Mouse (Mus musculus) macrophage (primary cell): ENCODE results near the gene Cela3b. TPM values are rescaled to one million over a fixed set of nuclear protein-coding genes. Genes with fewer than 3 reads are reported as not detected.
"Not testable (repeated sequence)": the region's sequence is repeated elsewhere in the genome, so short reads cannot be mapped to it uniquely, and the experiment has no call there.

Experiments
- H3K27ac ChIP-seq: fragments of 350-480 bp; formaldehyde crosslinking; 2 replicates; pipeline ENCODE4 v1.9.0; 2021
- H3K36me3 ChIP-seq: fragments of 350-480 bp; formaldehyde crosslinking; 2 replicates; pipeline ENCODE4 v1.9.0; 2021; ENCODE audit errors: inconsistent target
- H3K4me3 ChIP-seq: fragments of 350-480 bp; formaldehyde crosslinking; 2 replicates; pipeline ENCODE4 v1.9.0; 2021; ENCODE audit errors: inconsistent target
- H3K79me2 ChIP-seq: fragments of 350-480 bp; formaldehyde crosslinking; 2 replicates; pipeline ENCODE4 v1.9.0; 2021; ENCODE audit errors: inconsistent target
- WGBS: methylation state at CpG from one replicate; pipeline ENCODE4 v1.1.7; 2026; ENCODE audit warnings: inconsistent platforms; ENCODE audit not compliant: missing documents; 5-methylcytosine and 5-hydroxymethylcytosine counted together
- polyA plus RNA-seq: library from polyadenylated mRNA; stranded (reverse); fragments of 250-400 nt; gene quantifications from 3 replicates; pipeline ENCODE4 v1.2.4, GENCODE M21; 2018; ENCODE audit warnings: inconsistent platforms

Cela3b gene
- polyA plus RNA-seq, 1 experiment from 2014 or later: not detected

DNA sequence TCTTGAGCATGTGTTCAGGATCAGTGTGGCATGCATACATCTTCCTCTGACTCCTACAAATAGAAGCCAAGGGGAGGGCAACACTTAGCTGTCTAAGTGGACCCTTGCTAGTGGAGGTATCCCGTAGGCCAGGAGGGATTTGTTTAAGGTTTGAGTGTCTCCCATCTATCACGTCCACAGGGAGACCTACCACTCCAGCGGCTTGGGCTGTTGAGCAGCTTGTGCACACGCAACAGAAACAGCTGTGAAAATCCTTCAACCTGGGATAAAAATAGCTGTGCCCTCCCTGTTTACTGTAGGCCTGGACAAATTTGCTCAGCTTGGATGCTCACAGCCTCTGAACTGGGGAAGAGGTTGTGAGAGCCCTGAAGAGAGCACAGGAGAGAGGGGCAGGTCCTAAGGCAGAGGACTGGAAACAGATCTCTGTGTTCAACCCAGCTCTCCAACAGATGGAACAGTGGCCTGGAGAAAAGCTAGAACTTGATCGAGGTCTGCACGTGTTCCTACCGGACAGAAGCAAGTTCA is 18.1 kb downstream of the Cela3b start:
- not testable (repeated sequence) for H3K27ac ChIP-seq, H3K79me2 ChIP-seq, H3K4me3 ChIP-seq, H3K36me3 ChIP-seq
- 93% methylated on average over 6 of the region's 7 CpGs for WGBS

DNA sequence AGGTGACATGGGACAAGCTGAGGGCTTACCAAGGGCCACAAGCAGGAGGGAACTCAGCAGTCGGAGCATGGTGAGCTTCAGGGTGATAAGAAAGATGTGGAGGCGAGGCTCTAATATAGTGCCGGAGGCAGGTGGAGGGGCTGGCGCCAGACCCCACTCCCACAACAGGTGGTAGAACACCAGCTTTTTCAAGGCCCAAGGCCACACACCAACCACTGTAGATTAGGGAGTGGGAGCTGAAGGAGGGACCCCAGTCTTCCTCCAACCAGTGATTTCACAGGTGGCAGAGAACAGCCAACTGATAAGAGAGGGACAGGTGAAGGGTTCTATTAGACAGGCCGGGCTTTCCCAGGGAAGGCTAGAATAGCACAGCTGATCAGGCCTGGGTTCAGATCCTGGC is 20.6 kb downstream of the Cela3b start, which contains the start of gene Cela3a:
Gene Cela3a (minus strand): TSS at position 101 of the 400 bp plus-strand sequence.
- H3K79me2 ChIP-seq: no peaks in the 10 kb centered on the region

DNA sequence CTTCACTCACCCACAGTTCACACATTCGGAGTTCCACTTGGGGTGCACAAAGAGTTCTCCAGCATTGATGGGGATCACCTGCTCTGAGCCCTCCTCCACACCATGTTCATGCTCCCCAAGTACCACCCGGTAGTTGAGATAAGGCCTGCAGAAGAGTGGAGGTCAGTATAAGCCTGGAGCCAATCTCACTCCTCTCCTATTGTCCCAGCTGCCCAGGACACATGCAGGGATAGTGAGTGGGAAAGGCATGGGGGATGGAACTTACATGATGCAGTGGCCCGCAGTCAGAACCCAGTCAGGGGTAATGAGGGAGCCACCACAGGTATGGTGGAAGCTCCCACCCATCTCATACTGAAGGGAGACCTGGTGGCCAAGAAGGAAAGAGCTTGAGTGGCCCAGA is 24.8 kb downstream of the Cela3b start:
- Histone ChIP-seq H3K36me3 (no peaks in the 10 kb centered on the region), H3K27ac (no peak overlapping the region), H3K4me3 (no peak overlapping the region), H3K79me2 (no peaks in the 10 kb centered on the region)
- WGBS: 91% methylated on average over 3 of the region's 3 CpGs

More for the DNA sequence above, 20.6 kb downstream of the Cela3b start, which contains the start of gene Cela3a:
- WGBS: 92% methylated on average over 3 of the region's 5 CpGs
- Histone ChIP-seq H3K36me3 (no peaks in the 10 kb centered on the region), H3K4me3 (no peak within 1 kb of the TSS), H3K27ac (no peak within 1 kb of the TSS)

DNA sequence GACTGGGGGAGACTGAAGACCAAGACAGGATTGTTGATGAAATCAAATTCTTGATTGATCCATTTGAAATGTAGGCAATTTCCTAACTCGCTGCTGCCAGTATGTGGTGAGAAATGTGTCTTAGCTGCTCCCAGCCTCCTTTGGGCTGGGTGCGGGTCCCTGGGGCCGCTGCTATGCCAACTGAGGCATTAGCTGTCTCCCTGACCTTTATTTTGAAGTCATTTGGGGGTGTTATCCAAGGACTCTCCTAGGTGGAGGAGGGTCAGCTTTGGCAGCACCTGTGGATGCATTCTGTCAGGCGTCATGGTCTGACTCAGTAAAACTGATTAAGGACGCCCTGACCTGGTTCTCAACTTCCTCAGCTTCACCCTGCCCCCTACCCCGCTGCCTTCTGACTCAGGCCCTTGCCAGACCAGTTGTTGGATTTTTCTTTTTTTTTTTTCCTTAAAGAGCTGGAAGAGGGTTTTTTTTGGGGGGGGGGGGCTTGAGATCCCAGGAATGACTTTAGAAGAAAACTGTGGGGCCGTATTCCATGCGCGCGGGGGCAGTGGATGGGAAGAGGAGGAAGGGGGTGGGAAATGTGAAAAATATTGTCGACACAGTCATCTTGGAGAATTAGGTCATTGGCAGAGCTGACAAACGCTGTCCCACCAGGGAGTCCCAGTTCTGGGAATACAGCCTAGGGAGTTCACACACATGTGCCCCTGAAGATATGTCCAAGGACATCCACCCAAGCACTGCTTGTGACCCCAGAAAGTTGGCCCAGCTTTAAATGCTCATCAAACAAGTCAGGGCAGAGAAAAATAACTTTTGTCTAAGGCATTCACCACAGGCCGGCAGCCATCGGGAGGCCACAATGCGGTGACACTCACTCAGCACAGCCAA is 33.5 kb downstream of the Cela3b start:
- 82% methylated on average over 15 of the region's 15 CpGs for WGBS

DNA sequence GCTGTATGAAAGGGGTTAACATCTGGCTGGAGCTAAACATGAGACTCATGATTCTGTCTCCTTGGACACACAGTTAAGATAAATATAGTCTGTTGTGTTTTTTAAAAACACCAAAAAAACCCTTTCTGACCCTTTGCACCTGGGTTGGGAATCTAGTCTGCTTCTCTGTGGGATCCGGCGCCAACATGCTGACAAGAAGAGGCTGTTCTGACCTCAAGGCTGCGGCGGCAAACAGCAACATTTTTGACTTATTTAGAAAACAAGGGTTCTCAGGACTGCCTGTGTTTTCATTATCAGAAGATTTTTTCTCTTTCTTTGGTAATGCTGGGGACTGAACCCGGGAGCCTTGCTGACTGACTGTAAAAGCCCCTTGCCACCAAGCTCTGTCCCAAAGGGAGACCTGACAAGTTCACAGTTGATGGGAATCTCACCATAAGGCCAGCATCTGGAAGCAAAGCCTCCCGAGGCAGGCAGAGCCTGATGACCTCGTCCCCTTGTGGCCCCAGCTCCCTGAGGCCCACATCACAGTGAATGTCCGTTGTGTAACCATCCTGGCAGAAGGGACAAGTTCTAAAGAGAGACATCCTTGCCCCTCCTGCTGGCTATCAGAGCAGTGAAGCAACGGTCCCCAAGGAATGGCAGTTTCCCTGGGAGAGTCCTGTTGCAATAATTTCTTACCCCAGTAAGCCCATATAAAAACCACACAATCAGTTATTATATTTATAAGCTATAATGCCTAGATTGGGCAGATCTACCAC is 36.8 kb downstream of the Cela3b start:
- WGBS: 83% methylated on average over 9 of the region's 9 CpGs
- Histone ChIP-seq H3K36me3 (no peaks in the 10 kb centered on the region), H3K4me3 (no peak overlapping the region), H3K79me2 (peaks cover 10% of the 10 kb centered on the region; the same call in 1 of the 2 replicates), H3K27ac (no peak overlapping the region)

More for the DNA sequence above, 33.5 kb downstream of the Cela3b start:
- H3K36me3 ChIP-seq: no peaks in the 10 kb centered on the region
- no peak overlapping the region for H3K27ac ChIP-seq
- H3K79me2 ChIP-seq: no peaks in the 10 kb centered on the region
- H3K4me3 ChIP-seq: no peak overlapping the region

DNA sequence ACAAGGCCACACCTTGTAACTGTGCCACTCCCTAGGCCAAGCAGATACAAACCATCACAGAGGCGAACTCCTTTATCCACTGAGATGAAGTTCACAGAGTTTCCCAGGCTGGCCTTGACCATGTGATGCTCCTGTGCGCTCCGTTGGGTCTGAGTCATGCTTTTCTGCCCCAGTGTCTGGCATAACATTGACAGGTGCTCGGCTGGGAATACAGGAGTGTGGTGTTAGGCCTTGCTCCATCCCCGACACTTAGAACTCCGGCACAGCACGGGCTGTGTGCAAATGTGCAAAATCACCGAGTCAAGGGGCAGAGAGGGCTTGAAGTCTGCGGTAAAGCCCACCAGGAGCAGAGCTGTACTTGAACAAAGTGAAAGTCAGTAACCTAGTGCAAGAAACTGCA is 37.5 kb downstream of the Cela3b start:
- 88% methylated on average over 6 of the region's 9 CpGs for WGBS
- Histone ChIP-seq H3K36me3 (no peaks in the 10 kb centered on the region), H3K4me3 (no peak overlapping the region), H3K27ac (no peak overlapping the region), H3K79me2 (peaks cover 11% of the 10 kb centered on the region; the same call in 1 of the 2 replicates)

DNA sequence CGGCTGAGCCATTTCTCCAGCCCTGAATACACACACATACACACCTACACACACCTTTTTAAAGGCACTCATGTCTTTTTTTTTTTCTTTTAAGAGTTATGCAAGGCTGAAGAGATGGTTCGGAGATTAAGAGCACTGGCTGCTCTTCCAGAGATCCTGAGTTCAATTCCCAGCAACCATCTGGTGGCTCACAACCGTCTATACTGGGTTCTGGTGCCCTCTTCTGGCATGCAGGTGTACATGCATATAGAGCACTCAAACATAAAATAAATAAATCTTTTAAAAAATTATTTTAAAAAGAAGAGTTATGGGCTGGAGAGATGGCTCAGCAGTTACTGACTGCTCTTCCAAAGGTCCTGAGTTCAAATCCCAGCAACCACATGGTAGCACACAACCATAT is 39.1 kb downstream of the Cela3b start:
- 87% methylated on average over 3 of the region's 3 CpGs for WGBS
- H3K4me3 ChIP-seq: no peak overlapping the region
- H3K27ac ChIP-seq: no peak overlapping the region
- H3K36me3 ChIP-seq: no peaks in the 10 kb centered on the region
- H3K79me2 ChIP-seq: peaks cover 23% of the 10 kb centered on the region

DNA sequence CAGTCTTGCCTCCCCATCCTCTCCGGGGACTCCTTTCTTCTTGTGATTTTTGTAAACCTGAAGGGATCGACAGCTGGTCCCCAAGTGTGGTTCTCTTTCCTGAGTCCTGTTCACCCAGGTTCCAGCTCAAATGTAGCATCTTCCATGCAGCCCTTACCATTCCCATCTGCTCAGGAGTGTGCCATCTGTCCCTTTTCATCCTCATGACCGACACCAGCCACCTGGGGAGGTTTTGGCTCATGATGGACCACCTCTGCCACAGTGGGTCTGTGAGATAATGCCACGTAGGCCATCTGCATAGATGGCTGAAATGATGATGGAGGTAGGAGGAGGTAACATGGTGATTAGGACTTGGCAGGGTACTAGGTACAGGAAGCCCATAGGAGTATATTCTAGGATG is 40.1 kb downstream of the Cela3b start:
- no peak overlapping the region for H3K4me3 ChIP-seq
- no peak overlapping the region for H3K27ac ChIP-seq
- H3K36me3 ChIP-seq: no peaks in the 10 kb centered on the region
- WGBS: 95% methylated on average over 4 of the region's 4 CpGs
- H3K79me2 ChIP-seq: peaks cover 23% of the 10 kb centered on the region

DNA sequence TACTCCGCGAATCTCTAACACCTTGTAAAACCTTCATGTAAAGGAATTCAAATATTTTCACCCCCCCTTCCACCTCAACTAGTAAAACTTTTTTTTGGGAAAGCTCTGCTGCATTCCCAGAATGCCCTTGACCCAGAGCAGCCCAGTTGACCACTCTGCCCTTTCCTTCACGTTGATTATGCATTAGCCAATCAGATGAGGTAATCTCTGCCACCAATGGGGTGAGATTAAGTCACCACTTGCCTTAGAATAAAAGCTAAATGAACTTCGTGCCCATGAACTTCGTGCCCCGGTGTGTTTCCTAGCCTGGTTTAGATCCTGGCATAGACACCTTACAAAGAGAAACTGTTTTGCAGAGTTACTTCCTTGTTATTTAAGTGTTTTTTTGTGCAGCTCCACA is 41.4 kb downstream of the Cela3b start:
- H3K79me2 ChIP-seq: peaks cover 23% of the 10 kb centered on the region
- H3K36me3 ChIP-seq: no peaks in the 10 kb centered on the region
- WGBS: 9% methylated on average over 5 of the region's 6 CpGs
- peak overlapping the region; percentile 96 for H3K27ac ChIP-seq
- peak overlapping the region; percentile 93 for H3K4me3 ChIP-seq

DNA sequence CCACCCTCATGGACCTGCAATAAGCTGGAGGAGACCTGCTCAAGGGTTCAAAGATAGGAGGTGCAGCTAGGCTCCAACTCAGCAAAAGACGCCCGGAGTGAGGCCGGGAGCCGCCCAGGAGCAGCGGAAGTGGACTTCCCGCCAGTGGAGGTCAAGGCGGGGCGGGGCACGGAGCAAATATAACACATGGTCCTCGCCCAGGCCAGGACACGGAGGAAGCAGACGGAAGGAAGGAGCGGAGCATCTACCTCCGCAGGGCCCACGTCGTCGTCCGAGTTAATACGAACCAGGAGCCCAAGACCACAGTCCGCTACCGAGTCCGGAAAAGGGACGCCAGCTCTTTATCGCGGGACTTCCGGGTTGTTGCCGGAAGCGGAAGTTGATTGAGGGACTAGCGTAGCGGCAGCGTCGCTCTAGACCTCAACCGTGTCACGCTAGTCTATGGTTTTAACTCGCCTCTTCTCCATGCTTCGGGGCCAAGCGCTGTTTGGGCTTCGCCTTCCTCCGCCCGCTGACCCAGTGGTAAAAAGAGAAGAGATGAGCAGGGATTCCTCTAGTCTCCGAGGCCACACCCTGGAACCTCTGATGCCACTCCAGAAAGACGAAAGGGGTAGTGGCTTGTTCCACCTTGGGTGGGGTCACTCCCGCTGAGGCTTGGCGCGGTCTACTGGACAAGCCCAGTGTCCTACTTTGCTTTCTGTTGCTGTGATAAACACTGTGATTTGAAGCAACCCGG is 42.1 kb downstream of the Cela3b start:
- peak overlapping the region; percentile 96 for H3K27ac ChIP-seq

DNA sequence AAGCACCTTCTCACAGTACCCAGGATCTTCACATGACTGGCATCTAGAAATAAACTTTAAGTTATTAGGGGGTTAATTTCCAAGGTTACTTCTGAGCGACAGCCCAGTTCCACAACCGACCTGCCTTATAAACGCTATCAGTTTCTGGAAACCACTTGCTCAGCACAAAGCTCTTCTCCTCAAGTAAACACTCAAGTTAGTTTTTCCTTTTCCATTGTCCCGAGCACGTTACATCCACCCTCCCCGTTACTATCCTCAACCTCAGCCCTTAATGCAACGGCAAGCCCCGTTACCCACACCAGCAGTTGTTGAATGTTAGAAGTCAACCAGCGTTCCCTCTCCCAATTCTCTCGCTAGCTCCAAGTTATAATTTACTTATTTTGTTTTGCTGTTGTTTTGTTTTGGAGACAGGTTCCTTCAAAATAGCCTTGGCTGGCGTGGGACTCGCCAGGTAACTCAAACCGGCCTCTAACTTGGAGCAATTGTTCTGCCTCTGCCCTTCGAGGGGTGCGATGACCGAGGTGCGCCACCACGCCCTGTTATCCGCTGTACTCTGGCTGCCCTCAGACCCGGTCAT is 42.8 kb downstream of the Cela3b start:
- Histone ChIP-seq H3K36me3 (no peaks in the 10 kb centered on the region), H3K27ac (peak overlapping the region; percentile 96), H3K79me2 (peaks cover 23% of the 10 kb centered on the region), H3K4me3 (peak overlapping the region; percentile 93)
- 0% methylated on average over 19 of the region's 20 CpGs for whole genome bisulfite sequencing

More for the DNA sequence above, 42.1 kb downstream of the Cela3b start:
- H3K36me3 ChIP-seq: no peaks in the 10 kb centered on the region
- 1% methylated on average over 46 of the region's 46 CpGs for WGBS
- H3K4me3 ChIP-seq: peak overlapping the region; percentile 93
- peaks cover 23% of the 10 kb centered on the region for H3K79me2 ChIP-seq

DNA sequence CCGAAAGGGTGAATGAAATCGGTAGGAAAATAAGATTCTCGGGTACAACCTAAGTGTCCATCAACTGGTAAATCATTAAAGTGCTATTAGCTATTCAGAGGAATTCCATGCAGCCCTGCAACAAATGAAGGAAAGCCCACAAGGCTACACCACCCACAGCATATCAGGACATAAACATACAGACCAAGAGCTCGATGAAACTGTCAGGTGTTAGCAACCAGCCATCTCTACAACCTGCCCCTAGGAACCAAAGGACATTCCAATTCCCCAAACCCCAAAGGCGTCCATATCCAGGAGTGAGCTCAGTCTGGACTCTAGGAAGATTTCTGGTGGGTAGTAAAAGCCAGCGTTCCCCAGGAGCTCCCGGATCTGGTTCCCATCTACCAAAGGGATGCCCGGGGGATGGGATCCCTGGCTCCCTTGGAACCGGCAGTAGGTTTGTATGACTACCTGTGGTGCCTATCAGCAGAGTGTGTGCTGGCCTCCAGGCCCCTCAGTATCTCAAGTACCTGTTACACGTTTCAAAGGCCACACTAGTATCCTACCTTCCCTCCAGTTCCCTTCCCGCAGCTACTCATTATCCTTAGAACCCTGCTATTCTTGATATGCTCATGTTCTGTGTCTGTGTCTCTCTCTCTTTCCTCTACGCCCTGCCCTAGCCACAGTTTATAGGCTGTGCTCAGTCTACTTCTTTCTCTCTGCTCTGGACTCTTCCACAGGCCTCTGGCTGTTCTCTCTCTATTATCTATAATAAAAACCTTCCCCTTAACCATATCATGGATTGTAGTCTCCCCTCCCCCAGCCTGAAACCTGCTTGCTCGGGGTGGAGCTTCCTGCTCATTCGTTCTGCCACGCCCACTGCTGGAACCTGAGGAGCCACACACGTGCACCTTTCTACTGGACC is 49.4 kb downstream of the Cela3b start:
- H3K4me3 ChIP-seq: no peak overlapping the region
- WGBS: 78% methylated on average over 12 of the region's 16 CpGs

DNA sequence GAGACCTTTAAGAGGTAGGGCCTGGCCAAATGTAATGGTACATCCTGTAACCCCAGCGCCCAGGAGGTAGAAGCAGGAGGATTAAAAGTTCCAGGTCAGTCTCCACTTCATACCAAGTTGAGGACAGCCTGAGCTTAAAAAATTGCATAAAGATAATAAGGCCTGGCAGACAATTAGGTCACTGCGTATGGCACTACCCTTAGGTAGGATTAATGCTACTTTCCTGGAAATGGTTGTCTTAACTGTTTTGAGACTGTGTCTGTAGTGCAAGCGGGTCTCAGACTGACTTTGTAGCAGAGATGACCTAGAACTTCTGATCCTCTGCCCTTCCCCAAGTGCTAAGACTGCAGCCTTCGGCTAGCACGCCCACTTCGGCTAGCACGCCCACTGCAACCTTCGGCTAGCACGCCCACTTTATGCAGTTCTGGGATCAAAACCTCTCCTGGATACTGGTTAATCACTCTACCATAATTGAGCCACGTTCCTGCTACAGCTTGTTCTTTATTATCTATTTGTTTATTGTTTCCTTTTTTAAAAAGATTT is 50.6 kb downstream of the Cela3b start:
- no peak overlapping the region for H3K4me3 ChIP-seq
- no peaks in the 10 kb centered on the region for H3K36me3 ChIP-seq
- peaks cover 37% of the 10 kb centered on the region; the same call in 1 of the 2 replicates for H3K79me2 ChIP-seq
- 93% methylated on average over 10 of the region's 10 CpGs for WGBS
- H3K27ac ChIP-seq: no peak overlapping the region

More for the DNA sequence above, 49.4 kb downstream of the Cela3b start:
- H3K27ac ChIP-seq: no peak overlapping the region
- no peaks in the 10 kb centered on the region for H3K36me3 ChIP-seq
- peaks cover 37% of the 10 kb centered on the region; the same call in 1 of the 2 replicates for H3K79me2 ChIP-seq
